Mouse (Mus musculus): ENCODE measurements around the gene Ythdf1. TPM values are rescaled to one million over a fixed set of nuclear protein-coding genes. Genes with fewer than 3 reads are reported as not detected.

The Ythdf1 gene
- polyA plus RNA-seq, 1 experiment = not detected

- peak overlapping the region; percentile 88 for H3K27ac ChIP-seq (ENCODE audit: insufficient read depth, low read depth, low read length)
- TF ChIP-seq CTCF (IDR thresholded peaks at IDR 0.05; ENCODE audit: insufficient read depth, low read depth, low read length) (no peak), POLR2A (IDR thresholded peaks at IDR 0.05; ENCODE audit: insufficient read depth, low read depth, low read length) (peak; percentile 31)
- H3K4me1 ChIP-seq (ENCODE audit: control insufficient read depth, insufficient read depth, low read length) = peaks cover 29% of the 10 kb centered on the region
- WGBS = 33% methylated on average over 15 of the region's 15 CpGs
- no peak overlapping the region for H3K4me3 ChIP-seq (ENCODE audit: insufficient read depth, low read depth, low read length)
Measured at GRCm38 (mm10) chr2:180896819-180897625, 23.7 kb downstream of the Ythdf1 start.

DNA sequence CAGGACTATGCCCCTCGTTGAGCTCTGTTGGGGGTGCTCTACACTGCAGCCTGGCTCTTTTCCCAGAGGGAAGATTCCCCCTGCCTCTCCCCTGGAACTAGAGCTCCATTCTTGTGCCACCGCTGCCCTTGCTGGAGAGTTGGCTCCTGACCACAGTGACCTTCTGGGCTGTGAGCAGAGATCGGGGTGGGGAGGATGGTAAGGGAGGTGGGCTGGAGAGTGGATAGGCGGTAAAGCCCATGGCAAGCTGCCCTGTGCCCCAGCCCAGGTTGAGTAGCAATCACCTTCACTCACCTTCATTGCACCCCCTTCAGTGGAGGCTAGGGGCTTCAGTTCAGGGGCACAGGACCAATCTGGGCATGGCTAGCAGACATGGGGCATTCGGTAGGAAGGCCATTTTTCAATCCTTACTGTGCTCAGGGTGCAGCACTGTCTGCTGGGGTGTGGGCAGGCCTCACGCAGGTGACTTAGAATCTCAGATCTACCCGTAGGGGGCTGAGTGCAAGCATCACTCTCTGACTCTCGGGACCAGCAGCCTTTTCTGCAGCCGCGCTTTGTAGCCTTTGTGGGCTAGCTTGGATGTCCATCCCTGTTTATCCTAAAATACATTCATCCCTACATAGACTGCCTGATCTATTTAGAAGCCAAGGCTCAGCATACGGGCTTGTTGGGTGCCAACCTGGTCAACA, 24.8 kb downstream of the Ythdf1 start:
- WGBS = 31% methylated on average over 11 of the region's 11 CpGs
- TF ChIP-seq CTCF (IDR thresholded peaks at IDR 0.05; ENCODE audit: insufficient read depth, low read depth, low read length) (no peak), POLR2A (IDR thresholded peaks at IDR 0.05; ENCODE audit: insufficient read depth, low read depth, low read length) (no peak)
- Histone ChIP-seq H3K4me1 (ENCODE audit: control insufficient read depth, insufficient read depth, low read length) (peaks cover 29% of the 10 kb centered on the region), H3K4me3 (ENCODE audit: insufficient read depth, low read depth, low read length) (peak overlapping the region; percentile 42), H3K27ac (ENCODE audit: insufficient read depth, low read depth, low read length) (peak overlapping the region; percentile 88)

GRCm38 (mm10) chr2:180895321-180895720, 25.4 kb downstream of the Ythdf1 start:
- peak overlapping the region; percentile 42 for H3K4me3 ChIP-seq (ENCODE audit: insufficient read depth, low read depth, low read length)
- no peak for TF ChIP-seq CTCF (IDR thresholded peaks at IDR 0.05; ENCODE audit: insufficient read depth, low read depth, low read length)
- TF ChIP-seq POLR2A (IDR thresholded peaks at IDR 0.05; ENCODE audit: insufficient read depth, low read depth, low read length) = no peak
- WGBS = 19% methylated on average over 3 of the region's 3 CpGs
- H3K27ac ChIP-seq (ENCODE audit: insufficient read depth, low read depth, low read length) = peak overlapping the region; percentile 88
- peaks cover 31% of the 10 kb centered on the region for H3K4me1 ChIP-seq (ENCODE audit: control insufficient read depth, insufficient read depth, low read length)

DNA sequence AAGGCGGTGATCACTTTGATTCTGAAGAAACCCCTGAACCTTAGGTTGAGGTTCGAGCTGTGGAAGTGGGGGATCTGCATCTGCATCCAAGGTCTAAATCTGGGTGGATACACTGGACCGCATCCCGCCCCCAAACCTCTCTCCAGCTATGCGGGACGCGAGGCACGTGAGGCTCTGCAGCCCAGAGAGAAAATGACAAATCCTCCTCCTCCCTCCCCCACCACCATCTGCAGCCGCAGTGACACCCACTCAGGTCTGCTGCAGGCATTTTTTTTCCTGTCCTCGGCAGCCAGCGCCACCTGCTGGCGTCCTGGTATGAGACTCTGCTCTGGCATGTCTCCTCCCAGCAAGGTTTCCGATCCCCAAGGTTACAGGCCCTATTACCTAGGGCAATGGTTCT, 26.0 kb downstream of the Ythdf1 start:
- peaks cover 37% of the 10 kb centered on the region for H3K4me1 ChIP-seq (ENCODE audit: control insufficient read depth, insufficient read depth, low read length)
- H3K27ac ChIP-seq (ENCODE audit: insufficient read depth, low read depth, low read length) = peak overlapping the region; percentile 97
- under 1% methylated on average over 13 of the region's 13 CpGs for WGBS
- H3K4me3 ChIP-seq (ENCODE audit: insufficient read depth, low read depth, low read length) = peak overlapping the region; percentile 87
- TF ChIP-seq CTCF (IDR thresholded peaks at IDR 0.05; ENCODE audit: insufficient read depth, low read depth, low read length) (peak; percentile 95), POLR2A (IDR thresholded peaks at IDR 0.05; ENCODE audit: insufficient read depth, low read depth, low read length) (no peak)

DNA sequence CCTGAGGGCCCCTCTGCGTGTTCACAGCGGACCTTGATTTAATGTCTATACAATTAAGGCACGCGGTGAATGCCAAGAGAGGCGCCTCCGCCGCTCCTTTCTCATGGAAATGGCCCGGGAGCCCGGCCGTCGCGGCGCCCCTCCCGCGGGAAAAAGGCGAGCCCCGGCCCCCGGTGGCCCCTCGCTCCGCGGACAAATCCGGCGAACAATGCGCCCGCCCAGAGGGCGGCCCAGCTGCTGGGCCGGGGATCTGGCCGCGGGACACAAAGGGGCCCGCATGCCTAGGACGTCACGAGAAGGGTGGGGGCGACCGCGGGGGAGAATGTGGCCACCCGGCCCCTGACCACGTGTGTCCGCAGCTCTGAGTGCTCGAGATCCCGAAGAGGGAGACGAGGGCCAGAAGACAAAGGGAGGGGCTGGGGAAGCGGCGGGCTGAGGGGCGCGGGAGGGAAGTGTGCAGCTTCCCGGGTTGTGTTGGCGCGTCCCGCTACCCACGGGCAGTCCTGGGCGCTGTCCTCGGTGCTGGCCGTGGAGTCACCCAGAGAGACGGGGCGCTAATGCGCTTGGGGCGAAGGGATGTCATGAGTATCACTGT, 26.6 kb downstream of the Ythdf1 start:
- peak overlapping the region; percentile 87 for H3K4me3 ChIP-seq (ENCODE audit: insufficient read depth, low read depth, low read length)
- WGBS = under 1% methylated on average over 57 of the region's 57 CpGs
- peaks cover 43% of the 10 kb centered on the region for H3K4me1 ChIP-seq (ENCODE audit: control insufficient read depth, insufficient read depth, low read length)
- TF ChIP-seq CTCF (IDR thresholded peaks at IDR 0.05; ENCODE audit: insufficient read depth, low read depth, low read length) (no peak), POLR2A (IDR thresholded peaks at IDR 0.05; ENCODE audit: insufficient read depth, low read depth, low read length) (no peak)
- peak overlapping the region; percentile 97 for H3K27ac ChIP-seq (ENCODE audit: insufficient read depth, low read depth, low read length)

DNA sequence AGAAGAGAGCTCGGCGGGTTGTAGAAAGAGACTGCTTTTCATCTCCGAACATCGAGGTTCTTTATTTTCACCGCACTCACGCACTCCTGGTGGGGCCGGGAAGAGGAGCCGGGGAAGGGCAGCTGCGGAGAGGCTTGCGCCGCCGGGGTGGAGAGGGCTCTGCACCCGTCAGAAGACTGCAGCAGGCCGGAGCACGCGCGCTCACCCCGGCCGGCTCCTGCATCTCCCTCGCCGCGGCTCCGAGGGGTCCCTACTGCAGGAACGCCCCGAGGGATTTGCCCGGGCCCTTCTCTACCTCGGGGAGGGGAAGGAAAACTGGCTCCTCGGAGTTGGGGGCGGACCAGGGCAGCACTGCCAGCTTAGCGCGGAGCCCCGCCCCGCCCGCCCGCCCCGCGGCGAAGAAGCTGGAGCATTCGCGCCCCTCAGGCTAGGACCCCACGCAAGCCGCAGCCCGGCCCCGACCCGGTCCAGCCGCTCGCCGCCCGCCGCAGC, 27.2 kb downstream of the Ythdf1 start:
- H3K27ac ChIP-seq (ENCODE audit: insufficient read depth, low read depth, low read length) = peak overlapping the region; percentile 97
- H3K4me1 ChIP-seq (ENCODE audit: control insufficient read depth, insufficient read depth, low read length) = peaks cover 45% of the 10 kb centered on the region
- under 1% methylated on average over 50 of the region's 50 CpGs for WGBS
- H3K4me3 ChIP-seq (ENCODE audit: insufficient read depth, low read depth, low read length) = peak overlapping the region; percentile 87
- no peak for TF ChIP-seq POLR2A (IDR thresholded peaks at IDR 0.05; ENCODE audit: insufficient read depth, low read depth, low read length)

- H3K4me1 ChIP-seq (ENCODE audit: control insufficient read depth, insufficient read depth, low read length) = peaks cover 43% of the 10 kb centered on the region
- under 1% methylated on average over 97 of the region's 97 CpGs for WGBS
- TF ChIP-seq POLR2A (IDR thresholded peaks at IDR 0.05; ENCODE audit: insufficient read depth, low read depth, low read length) (peak; percentile 96), CTCF (IDR thresholded peaks at IDR 0.05; ENCODE audit: insufficient read depth, low read depth, low read length) (no peak)
- peak overlapping the region; percentile 98 for H3K27ac ChIP-seq (ENCODE audit: insufficient read depth, low read depth, low read length)
- H3K4me3 ChIP-seq (ENCODE audit: insufficient read depth, low read depth, low read length) = peak overlapping the region; percentile 87
Measured at GRCm38 (mm10) chr2:180892841-180893521, 27.8 kb downstream of the Ythdf1 start.

- peaks cover 37% of the 10 kb centered on the region for H3K4me1 ChIP-seq (ENCODE audit: control insufficient read depth, insufficient read depth, low read length)
- WGBS = 6% methylated on average over 9 of the region's 9 CpGs
- H3K4me3 ChIP-seq (ENCODE audit: insufficient read depth, low read depth, low read length) = peak overlapping the region; percentile 83
- H3K27ac ChIP-seq (ENCODE audit: insufficient read depth, low read depth, low read length) = peak overlapping the region; percentile 98
- TF ChIP-seq CTCF (IDR thresholded peaks at IDR 0.05; ENCODE audit: insufficient read depth, low read depth, low read length) = no peak
- TF ChIP-seq POLR2A (IDR thresholded peaks at IDR 0.05; ENCODE audit: insufficient read depth, low read depth, low read length) = no peak
Measured at GRCm38 (mm10) chr2:180891835-180892323, 28.9 kb downstream of the Ythdf1 start.

Measured in olfactory bulb, adult 2 months (tissue).